Mouse (Mus musculus) cortical plate, adult 2 months (tissue): Measurements from ENCODE around the gene Hnrnph3.

Source experiments
- CTCF ChIP-seq: fragments of 200-500 bp; IDR thresholded peaks from 2 replicates; pipeline ENCODE4 v1.5.1; 2011; ENCODE audit warnings: mild to moderate bottlenecking, control low read depth, low read length; ENCODE audit not compliant: insufficient read depth; ENCODE audit errors: extremely low read depth
- POLR2A ChIP-seq: fragments of 200-500 bp; IDR thresholded peaks from 2 replicates; pipeline ENCODE4 v1.6.1; 2011; ENCODE audit warnings: mild to moderate bottlenecking, low read length, control low read depth; ENCODE audit not compliant: insufficient read depth; ENCODE audit errors: extremely low read depth

GRCm38 (mm10) chr10:63004556-63004955 is 19.5 kb downstream of the Hnrnph3 start:
- TF ChIP-seq POLR2A = no peak
- TF ChIP-seq CTCF = no peak
